Mouse (Mus musculus) lung, adult 18-20 months (tissue): ENCODE measurements around the gene Cyp2d11.
A peak's percentile ranks its signal among the peaks of the same experiment; 100 is the strongest.
"Not testable (repeated sequence)": the region's sequence is repeated elsewhere in the genome, so short reads cannot be mapped to it uniquely, and the experiment has no call there.

Source experiments
- DNase-seq, 2 experiments: peaks; one replicate each; pipeline ENCODE4 v3.0.0; 2022; ENCODE audit warnings: mixed read lengths in 2 of 2

The Cyp2d11 gene

DNA sequence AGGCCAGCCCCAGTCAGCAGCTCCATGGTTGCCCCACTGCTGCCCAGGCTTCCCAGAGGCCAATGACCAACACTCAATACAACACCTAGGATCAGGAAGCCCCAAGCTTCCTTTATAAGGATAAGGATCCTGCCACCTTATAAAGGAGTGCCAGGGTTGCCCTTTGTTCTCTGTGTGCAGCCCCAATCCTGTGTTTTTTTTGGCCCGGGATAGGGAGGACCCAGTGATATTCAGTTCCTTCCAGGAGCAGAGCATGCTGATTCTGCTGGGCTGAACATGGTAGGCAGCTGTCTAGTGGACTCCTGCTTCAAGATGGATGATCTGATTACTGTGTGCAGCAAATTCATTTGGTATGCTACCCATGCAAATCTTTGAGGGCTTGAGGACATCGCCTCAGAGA, at the start of gene Cyp2d11:
Gene Cyp2d11, minus strand, starts transcription at position 101 of the 400 bp plus-strand sequence.
- not testable (repeated sequence) for DNase-seq

GRCm38 (mm10) chr15:82437975-82438617, 44.3 kb upstream of the Cyp2d11 start:
- DNase-seq, result no peak

GRCm38 (mm10) chr15:82435606-82436005, 41.8 kb upstream of the Cyp2d11 start:
- no peak for DNase-seq

GRCm38 (mm10) chr15:82435011-82435410, 41.2 kb upstream of the Cyp2d11 start:
- no peak for DNase-seq

DNA sequence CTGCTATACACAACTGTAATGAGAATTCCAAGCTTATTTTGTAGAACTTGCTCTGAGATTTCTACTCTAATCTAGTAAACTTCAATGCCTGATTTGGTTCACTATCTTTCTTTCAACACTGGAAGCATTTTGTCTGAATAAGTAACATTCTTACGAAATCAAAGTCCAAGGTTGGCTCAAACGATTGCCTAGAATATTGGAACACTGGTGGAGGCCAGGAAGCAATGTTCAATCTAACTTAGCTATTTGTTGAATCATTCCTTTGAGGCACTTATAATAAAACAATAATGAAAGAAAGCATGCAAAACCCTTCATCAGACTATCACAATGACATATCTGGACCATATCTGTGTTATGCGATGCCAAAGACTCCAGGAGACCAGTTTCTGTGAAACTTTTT, 40.7 kb upstream of the Cyp2d11 start:
- no peak for DNase-seq

DNA sequence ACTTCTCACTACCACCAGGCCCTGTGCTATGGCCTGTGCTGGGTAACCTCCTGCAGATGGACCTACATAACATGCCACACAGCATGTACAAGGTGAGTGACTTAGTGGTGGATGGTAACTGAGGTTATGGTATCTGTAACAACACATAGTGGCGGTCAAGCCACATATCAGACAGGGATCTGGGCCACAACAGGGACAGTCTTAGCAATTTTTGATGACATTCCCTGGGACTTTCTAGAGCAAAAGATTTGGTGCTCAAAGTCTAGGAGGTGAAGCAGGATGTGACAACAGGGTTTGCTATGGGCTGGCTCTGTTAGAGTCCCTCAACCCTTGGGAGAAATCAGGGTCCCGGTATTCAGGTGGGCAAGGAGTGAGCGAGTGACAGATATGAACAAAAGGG, 39.8 kb upstream of the Cyp2d11 start:
- DNase-seq, result no peak

DNA sequence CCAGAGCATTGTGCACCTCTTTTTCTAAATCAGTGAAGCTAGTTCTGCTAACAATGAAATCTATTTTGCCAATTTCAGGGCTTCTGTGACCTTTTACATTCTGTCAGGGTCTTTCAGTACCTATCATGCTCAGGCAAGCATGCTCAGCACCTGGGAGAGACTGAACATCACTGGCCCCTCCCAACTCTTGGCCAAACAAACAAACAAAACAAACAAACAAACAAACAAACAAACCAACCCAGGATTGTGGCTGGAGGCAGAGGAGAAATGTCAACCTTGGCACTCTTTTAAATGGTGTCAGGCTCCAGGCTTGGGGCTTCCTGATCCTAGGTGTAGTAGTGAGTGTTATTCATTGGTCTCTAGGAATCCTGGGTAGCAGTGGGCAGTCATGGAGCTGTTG, 39.3 kb upstream of the Cyp2d11 start, which contains the start of gene Cyp2d9:
Gene Cyp2d9, plus strand, starts transcription at position 301 of the 400 bp plus-strand sequence.
- DNase-seq, result no peak

DNA sequence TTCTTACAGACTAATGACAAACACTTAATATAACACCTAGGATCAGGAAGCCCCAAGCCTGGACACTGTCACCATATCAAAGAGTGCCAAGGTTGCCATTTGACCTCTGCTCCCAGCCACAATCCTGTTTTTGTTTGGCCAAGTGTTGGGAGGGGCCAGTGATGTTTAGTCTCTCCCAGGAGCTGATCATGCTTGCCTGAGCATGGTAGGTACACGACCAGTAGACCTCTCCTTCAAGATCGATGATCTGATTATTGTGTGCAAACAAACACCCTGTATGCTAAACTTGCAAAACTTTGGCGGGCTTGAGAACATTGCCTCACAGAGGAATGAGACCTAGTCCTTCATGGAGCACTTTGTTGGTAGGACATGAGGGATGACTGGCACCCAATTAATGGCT, 29.6 kb upstream of the Cyp2d11 start:
- DNase-seq, result no peak

- DNase-seq, result no peak
Measured at GRCm38 (mm10) chr15:82422935-82423334, 29.1 kb upstream of the Cyp2d11 start.

DNA sequence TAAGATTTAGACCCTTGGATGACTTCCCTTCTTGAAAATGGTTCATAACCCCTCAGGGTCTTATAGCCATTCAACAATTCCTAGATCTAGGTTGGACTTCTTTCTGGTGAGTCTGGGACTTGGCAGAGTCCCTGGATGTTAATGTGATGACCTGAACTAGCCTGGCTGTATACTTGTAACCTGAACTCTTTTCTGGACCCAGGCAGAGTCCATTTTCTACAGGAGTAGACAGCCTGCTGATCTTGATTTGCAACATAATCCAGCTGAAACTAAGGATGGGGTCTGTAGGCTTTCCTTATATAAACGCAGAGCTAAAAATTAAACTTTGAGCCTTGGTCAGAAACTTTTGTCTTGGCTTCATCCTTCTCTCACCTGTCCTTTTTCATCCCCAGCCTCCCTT, 24.8 kb upstream of the Cyp2d11 start:
- no peak for DNase-seq

DNA sequence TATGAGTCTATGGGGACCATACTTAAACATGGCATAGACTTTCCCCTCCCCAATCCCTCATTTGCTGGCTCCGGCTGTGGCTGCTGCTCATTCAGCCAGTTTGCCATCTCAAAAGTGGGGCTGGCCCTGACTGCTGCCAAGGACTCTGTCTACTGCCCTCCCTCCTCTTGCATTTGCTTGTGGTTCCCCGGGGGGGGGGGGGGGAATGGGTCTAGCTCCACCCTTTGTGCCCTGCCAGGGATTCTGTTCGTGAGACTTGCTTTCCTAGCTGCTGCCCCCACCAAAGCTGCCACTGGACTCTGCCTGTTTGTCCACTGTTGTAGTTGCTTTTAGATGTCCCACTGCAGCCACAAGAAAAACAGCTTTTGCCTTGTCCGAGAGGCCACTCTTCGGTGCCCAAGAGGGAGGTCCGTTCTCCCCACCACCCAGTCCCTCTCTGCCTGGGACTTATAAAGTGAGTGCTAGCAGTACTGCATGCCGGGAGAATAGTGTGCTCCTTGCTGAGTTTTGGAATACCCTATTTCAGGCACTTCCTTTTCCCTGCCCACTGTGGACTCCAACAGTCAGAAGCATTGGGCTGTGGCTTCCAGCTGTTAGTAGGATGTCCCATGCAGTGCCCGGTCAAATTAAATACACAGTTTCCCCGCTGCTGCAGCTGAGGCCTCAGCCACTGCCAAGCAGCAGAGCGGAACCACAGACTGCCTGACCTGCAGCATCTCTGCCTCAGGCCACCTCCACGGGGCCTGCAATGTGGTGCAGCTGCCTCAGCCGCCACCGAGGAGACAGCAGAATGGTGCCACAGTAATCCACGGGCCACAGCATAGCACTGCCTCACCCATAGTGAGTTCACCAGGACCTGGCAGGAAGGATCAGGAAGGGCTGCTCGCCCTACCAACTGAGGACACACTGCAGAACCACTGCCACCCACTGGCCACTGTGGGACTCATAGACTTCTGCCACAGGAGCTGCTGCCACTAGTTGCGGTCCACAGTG, 23.3 kb upstream of the Cyp2d11 start:
- peak; percentile 87 to 90 for DNase-seq

DNA sequence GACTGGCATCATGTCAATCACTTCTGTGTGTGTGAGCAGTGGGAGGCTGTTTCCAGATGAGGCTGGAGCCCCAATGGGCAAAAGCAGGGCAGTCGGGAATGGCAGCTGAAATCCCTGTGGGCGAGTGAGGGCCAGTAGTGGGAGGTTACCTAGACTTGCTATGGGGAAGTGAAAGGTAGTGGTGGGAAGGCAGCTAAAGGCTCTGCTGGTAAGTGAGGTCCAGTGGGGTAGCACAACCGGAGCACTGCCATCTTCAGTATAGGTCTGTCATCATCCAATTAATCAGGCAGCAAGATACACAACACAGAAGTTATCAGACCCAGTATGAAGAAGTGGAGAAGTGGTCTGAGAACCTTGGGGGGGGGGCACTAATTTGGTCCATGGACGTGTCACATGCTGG, 13.7 kb upstream of the Cyp2d11 start:
- no peak for DNase-seq

DNA sequence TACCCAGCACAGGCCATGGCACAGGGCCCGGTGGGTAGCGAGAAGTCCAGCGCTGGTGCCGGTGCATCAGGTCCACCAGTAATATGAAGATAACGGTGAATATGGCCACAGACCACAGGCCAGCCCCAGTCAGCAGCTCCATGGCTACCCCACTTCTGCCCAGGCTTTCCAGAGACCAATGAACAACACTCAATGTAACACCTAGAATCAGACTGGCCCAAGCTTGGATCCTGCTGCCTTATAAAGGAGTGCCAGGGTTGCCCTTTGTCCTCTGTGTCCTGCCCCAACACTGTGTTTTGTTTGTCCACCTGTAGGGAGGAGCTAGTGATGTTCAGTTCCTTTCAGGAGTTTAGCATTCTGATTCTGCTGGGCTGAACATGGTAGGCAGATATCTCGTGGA, 13.2 kb upstream of the Cyp2d11 start, which contains the start of gene Cyp2d10:
Gene Cyp2d10, minus strand, starts transcription at position 215 of the 400 bp plus-strand sequence.
- DNase-seq, result no peak

DNA sequence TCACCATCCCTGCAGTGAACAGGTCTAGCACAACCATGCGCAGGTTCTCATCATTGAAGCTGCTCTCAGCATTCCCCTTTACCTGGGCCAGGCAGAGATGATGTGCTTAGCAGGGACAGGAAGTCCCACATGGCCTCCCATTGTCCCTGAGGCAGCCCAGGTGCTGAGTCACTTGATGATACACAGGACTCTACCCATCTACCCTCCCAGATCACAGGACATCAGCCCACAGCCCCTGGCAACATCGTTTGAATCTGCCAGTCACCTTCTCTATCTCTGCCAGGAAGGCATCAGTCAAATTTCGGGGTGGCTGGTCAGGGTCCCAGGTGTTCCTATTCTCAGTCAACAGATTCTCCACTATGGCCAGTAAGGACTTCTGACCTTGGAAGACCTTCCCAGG, 10.3 kb upstream of the Cyp2d11 start:
- DNase-seq, result no peak

- no peak for DNase-seq
Measured at GRCm38 (mm10) chr15:82403606-82404005, 9.8 kb upstream of the Cyp2d11 start.

- no peak for DNase-seq
Measured at GRCm38 (mm10) chr15:82402741-82403140, 8.9 kb upstream of the Cyp2d11 start.

DNA sequence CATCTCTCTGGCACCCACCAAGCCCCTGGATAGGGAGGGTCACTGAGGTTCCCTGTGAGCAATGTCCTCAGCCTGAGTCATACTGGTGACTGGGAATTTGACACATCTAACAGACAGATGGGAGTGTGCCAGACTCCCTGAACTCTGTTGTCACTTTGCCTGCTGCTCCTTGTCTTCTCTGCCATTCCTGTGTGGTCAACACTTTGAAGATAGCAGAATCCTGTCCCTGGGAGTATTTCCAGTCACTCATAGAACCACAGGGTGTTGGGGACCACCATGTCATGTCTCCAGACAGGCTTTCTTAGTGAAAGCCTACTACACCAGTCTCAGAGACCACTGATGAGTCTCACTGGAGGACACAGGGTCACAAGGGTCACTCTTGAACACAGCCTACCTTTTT, 8.3 kb upstream of the Cyp2d11 start:
- DNase-seq, result no peak

- DNase-seq, result no peak
Measured at GRCm38 (mm10) chr15:82401516-82401915, 7.7 kb upstream of the Cyp2d11 start.

GRCm38 (mm10) chr15:82395955-82396354, 2.1 kb upstream of the Cyp2d11 start:
- DNase-seq, result not testable (repeated sequence)

GRCm38 (mm10) chr15:82389916-82390315, 3.9 kb downstream of the Cyp2d11 start:
- DNase-seq, result not testable (repeated sequence)

- DNase-seq, result no peak
Measured at GRCm38 (mm10) chr15:82385729-82386128, 8.1 kb downstream of the Cyp2d11 start.

DNA sequence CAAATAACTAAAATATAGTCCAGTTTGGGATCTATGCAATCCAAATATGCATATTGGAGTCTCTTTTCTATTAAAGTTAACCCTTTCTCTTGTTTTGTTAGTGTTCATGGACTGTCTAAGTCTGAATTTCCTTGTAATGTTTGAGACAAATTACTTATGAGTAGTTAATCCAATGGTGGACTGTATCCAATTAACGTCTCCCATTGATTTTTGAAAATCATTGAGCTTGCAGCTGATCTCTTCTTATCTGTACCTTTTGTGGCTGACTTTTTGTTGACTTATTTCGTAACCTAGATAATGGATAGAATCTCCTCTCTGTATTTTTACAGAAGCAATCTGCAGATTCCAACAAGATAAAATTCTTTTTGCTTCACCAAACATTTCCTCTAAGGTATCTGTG, 11.4 kb downstream of the Cyp2d11 start:
- DNase-seq, result no peak

DNA sequence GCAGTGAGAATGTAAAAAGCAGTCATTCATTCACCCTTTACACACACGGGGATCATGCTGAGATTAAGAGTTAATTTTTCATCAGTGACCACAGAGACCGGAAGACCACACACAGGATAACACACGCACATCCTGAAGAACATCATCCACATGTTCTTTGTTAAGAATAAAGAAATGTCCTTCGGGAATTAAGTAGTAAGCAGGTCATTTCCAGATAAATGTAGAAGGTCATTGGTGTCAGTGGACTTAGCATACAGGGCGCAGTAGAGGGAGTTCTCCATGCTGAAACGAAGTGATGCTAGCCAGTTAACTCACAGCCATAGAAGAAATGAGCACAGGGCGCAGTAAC, 13.1 kb downstream of the Cyp2d11 start:
- DNase-seq, result no peak
